Mouse (Mus musculus) megakaryocyte-erythroid progenitor cell, adult 5-6 weeks (primary cell): ENCODE data around the gene H2-Ke6. TPM values are rescaled to one million over a fixed set of nuclear protein-coding genes. Genes with fewer than 3 reads are reported as not detected.
"Not testable (repeated sequence)": the region's sequence is repeated elsewhere in the genome, so short reads cannot be mapped to it uniquely, and the experiment has no call there.

Source experiments
- ATAC-seq: replicated peaks from 2 replicates; pipeline ENCODE4 v1.8.0; 2016; ENCODE audit warnings: mild to moderate bottlenecking, inconsistent platforms; ENCODE audit not compliant: severe bottlenecking, poor library complexity, low FRiP score, low TSS enrichment
- total RNA-seq, 2 experiments: library from RNA; stranded (forward) in 1 of 2; stranded (reverse) in 1 of 2; fragments of 200-1000, 215-1000 nt in 1 of 2; fragments of >200 nt in 1 of 2; fragmentation: Nextera tagmentation in 1 of 2; gene quantifications; 2 replicates each; pipeline ENCODE4 v1.2.3; 2014 to 2017

Gene H2-Ke6
- total RNA-seq, 2 experiments from 2014 or later = 46.8 to 144 TPM

DNA sequence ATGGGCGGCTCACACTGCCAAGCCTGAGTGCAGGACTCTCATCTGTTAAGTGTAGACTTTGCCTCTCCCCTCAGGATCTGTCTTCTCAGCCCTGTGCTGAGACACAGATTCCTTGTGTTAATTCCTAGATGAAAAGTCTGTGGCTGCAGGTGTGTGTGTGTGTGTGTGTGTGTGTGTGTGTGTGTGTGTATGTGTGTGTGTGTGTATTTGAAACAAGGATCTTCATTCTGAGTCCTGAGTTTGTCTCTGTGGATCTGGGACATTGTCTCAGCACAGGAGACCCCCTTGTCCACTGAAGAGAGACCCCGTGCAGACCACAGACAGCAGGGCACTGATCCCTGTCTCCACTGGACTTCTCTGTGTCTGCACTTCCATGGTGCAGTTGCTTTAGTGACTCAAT, 27.1 kb downstream of the H2-Ke6 start:
- ATAC-seq = not testable (repeated sequence)

DNA sequence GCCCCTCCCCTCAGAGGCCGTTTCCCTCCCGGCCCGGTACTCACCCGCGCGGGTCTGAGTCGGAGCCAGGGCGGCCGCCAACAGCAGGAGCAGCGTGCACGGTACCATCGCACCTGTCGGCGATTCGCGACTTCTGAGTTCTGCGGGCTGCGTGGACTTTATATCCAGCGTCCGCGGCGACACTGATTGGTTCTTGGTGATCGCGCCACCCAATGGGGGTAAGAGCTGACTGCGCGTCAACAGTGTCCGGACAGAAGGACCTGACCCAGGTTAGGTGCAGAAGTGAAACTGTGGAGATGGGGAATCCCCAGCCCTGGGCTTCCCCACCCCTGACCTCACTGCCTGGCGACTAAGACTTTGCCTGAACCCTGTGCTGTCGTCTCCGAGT, 27.7 kb downstream of the H2-Ke6 start, which contains the start of gene H2-K1:
TSS of gene H2-K1 (minus strand) at position 198 of the 388 bp plus-strand sequence.
- ATAC-seq = peak; percentile 96

DNA sequence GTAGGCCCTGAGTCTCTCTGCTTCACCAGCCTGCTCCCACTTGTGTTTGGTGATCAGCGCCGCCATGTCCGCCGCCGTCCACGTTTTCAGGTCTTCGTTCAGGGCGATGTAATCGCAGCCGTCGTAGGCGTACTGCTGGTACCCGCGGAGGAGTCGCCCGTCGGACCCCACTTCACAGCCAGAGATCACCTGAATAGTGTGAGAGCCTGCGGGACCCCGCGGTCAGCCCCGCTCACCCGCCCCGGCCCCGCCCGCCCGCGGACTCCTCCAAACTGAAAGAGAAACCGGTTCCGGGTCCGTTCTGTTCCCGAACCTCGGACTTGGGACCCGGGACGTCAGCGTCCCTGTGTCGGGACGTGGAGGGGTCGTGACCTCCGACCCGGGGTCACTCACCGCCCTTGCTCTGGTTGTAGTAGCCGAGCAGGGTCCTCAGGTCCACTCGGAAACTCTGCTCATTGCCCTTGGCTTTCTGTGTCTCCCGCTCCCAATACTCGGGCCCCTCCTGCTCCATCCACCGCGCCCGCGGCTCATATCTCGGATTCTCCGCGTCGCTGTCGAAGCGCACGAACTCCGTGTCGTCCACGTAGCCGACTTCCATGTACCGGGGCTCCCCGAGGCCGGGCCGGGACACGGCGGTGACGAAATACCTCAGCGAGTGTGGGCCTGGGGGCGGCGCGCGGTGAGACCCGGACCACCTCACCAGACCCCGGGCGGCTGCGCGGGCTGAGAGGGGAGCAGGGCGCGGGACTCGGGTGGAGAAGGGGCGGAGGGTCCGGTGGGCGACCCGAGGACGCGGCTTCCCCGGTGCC, 28.3 kb downstream of the H2-Ke6 start:
- ATAC-seq = no peak

DNA sequence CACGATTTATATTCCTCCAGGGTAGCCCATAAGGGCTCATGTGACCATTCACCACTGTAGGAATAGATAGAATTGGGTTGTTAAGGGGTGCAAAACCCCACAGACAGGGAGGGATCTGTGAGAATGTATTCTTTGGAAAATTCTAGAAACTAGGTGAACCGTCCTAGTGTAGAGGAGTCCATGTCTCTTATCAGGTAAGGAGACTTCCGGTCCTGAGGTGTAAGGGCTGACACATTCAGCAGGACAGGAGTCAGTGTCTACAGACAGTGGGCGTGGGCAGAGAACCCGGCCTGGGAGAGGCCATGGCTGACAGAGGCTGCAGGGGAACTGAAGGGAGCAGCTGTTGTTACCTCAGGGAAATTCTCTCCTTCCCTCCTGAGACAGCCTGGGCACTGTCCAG, 29.2 kb downstream of the H2-Ke6 start:
- not testable (repeated sequence) for ATAC-seq

DNA sequence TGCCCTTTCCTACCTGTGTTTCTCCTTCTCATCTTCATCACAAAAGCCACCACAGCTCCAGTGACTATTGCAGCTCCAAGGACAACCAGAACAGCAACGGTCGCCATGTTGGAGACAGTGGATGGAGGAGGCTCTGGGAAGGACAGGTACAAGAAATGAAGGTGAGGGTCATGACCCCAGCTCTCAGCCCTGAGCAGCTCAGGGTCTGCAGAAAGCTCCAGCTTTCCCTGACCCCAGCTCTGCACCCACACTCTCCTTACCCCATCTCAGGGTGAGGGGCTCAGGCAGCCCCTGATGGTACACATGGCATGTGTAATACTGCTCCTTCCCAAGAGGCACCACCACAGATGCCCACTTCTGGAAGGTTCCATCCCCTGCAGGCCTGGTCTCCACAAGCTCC, 30.8 kb downstream of the H2-Ke6 start:
- not testable (repeated sequence) for ATAC-seq

DNA sequence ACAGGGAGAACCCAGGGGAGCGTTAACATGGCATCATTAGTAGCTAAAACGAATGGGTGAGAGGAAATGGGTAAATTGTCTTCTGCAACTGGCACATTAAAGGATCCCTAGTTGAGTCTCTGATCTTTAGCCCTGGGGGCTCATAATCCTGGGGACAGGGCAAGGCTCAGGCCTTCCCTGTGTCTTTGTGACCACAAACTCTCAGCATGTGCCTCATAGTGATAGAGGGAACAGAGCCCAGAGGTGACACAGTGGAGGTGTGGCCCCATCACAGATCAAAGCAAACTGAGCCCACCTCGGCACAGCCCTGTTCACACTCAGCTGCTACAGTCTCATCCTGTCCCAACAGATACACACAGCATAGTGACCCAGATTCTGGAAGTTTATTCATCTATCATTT, 32.2 kb downstream of the H2-Ke6 start:
- no peak for ATAC-seq

DNA sequence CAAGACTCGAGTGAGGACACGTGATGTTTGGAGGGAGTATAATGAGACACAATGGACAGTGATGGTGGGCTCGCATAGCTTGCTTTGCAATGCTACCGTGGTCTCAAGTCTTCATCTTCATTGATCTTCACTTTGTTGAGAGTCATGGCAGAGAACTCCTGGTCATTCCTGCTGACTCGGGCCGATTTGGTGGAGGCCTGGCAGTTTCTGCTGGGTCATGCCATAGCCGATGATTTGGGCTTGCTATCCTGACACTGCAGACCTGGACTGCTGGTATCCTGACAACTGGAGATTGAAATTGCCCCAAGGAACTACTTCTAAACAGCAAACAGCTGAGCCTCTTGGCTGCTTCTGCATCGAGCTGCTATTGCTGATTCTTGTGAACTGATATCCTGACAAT, 32.9 kb downstream of the H2-Ke6 start:
- ATAC-seq = no peak

DNA sequence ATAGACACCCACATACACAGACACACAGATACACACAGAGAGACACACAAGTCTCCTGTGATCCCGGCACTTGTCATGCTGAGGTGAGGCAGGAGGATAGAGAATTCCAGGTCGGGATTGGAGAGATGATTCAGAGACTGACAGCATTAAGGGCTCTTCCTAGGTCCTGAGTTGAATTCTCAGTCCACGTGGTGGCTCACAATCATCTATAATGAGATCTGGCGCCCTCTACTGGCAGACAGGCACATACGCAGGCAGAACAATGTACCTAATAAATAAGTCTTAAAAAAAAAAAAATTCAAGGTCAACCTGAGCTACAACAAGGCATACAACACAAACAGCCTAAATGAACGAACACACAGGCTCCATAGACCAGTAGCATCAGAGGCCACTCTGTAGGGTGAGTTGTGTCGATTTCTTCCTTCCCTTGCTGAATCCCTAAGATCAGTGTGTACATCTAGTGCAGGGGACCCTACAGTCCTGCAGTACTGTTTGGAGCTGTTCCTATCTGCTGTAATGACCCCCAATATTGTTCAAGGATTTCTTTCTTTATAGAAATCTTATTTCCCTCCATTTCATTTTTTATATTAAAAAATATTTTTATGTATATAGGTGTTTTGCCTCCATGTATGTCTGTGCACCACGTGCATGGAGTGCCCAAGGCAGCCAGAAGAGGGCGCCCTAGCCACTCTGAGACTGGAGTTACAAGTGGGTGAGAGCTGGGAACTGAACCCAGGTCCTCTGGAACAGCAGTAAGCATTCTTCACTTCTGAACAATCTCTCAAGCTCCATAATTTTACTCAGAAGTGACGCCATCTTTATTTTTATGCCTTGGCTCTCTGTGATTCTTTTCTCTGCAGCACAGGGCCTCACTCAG, 35.8 kb downstream of the H2-Ke6 start:
- ATAC-seq = peak; percentile 73

DNA sequence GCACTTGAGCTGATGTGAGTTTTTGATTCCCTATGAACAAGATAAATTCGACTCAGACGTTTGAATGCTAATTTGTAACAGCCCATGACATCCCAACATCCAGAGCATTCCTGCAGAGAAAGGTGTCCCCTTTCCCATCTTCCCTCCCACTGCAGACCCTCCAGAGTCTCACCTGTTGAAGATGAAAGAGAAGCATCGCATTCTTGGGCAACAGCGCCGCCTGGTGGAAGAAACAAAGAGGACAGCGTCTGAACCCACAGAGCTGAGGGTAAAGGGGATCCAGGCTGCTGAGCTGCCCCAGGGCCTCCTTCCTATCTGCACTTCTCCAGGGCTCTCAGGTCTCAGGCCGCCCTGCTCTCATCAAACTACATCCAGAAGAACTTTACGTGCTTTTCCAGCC, 45.7 kb downstream of the H2-Ke6 start:
- not testable (repeated sequence) for ATAC-seq

DNA sequence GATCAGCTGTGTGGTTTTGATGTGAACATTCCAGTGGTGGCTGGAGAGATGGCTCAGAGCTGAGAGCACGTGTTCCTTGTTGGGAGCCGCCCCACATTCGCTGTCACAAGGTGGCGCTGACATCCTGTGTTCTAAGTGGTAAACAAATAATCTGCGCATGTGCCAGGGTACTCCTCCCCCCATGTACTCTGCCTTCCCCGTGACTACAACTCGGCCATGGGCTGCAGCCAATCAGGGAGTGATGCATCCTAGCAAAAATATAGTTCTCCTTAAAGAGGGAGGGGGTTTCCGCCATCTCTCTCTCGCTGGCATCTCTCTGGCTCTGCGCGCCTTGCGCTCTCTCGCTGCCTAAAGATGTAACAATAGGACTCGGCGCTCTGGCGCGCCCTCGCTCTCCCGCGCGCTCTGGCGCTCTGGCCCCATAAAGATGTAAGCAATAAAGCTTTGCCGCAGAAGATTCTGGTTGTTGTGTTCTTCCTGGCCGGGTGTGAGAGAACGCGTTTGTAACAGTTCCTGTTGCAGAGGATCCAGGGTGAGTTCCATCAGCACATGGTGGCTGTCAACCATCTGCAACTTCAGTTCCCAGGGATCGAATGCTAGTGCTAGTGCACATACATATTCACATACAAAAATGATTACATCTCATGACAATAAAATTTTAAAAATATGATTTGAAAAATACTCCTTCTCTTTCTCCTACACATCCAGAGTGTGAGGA, 46.5 kb downstream of the H2-Ke6 start:
- peak; percentile 81 for ATAC-seq

DNA sequence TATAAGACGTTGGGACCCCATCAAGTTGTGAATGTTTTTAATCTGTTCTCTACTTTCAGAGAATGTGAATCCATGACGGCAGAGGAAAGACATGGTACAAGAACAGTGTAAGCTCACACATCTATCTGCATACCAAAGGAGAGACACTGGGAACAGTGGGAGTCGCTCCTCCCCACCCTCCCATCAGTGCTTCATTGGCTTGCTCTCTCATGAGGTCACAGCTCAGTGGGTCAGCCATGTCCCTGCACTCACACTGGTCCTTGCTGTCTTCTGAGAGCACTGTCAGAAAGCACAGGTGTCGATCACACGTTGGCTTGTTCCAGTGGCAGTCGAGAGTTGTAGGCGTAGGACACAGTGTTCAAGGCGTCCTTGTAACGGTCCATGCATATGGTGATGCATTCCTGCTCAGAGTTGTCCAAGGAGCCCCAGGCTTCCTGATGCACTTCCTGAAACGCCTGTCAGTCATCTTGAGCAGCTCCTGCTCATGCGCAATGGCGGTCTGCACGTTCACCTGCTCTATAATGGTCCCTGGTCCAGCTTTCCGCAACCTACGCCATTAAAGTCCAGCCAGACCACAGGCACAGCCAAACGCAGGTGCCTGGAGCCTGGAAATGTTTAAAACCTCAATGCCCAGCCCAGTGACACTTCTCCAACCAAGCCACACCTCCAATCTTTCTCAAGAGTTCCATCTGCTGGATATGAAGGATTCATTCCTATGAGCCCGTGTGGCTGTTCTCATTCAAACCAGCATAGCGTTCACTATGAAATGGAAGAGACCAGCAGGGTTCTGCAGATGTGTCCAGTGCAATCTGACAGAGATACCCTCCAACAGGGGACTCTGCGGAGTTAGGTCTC, 47.5 kb downstream of the H2-Ke6 start:
- ATAC-seq = no peak

DNA sequence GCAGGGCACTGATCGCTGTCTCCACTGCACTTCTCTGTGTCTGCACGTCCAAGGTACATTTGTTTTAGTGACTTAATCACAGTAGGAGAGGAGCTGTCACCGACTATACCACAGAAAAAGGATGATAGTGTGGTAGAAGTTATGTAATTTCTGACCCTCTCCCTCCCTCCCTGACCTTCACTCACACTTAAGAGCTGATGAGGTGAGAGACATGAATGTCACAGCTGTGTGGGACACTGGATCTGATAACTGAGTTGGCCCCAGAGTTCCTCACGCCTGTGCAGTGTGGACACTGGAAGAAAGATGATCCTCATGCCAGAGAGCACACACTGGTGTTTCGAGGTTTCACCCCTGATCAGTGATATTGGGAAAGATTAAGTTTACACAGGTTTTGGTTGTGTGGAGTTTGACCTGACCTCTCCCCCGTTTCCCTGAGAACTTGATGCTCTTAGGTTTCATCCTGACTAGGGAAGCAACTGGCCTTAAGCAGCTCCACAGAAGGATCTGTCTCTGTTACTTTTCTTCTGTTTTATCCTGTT, 48.3 kb downstream of the H2-Ke6 start:
- ATAC-seq = no peak

DNA sequence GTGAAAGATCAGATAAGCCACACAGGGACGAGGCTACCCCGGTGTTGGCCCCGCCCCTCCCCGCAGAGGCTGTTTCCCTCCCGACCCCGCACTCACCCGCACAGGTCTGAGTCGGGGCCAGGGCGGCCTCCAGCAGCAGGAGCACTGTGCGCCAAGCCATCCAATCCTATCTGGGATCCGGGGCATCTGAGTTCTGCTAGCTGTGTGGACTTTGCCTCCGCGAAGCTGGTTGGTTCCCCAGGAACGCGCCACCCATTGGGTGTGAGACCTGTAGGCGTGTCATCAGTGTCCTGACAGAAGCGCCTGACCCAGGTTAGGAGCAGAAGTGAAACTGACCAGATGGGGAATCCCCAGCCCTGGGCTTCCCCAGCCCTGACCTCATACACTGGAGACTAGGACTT, 49.2 kb downstream of the H2-Ke6 start:
- peak; percentile 82 for ATAC-seq

DNA sequence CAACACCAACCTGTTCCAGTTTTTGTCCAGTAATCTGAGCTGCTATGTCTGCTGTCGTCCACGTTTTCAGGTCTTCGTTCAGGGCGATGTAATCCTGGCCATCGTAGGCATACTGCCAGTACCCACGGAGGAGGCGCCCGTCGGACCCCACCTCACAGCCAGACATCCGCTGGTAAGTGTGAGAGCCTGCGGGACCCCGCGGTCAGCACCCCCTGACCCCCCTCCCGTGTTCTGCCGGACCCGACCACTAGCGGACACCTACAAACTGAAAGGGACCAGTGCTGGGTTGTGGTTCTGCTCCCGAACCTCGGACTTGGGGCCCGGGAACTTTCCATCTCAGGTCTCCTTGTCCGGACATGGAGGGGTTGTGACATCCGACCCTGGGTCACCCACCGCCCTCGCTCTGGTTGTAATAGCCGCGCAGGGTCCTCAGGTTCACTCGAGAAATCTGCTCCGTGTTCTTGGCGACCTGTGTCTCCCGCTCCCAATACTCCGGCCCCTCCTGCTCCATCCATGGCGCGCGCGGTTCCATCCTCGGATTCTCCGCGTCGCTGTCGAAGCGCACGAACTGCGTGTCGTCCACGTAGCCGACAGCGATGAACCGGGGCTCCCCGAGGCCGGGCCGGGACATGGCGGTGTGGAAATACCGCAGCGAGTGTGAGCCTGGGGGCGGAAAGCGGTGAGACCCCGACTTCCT, 49.9 kb downstream of the H2-Ke6 start:
- ATAC-seq = no peak
